Mouse (Mus musculus) adipocyte (in vitro differentiated cells): ENCODE results near the gene Ankrd23.

Experiments
- DNase-seq: peaks from one replicate; pipeline ENCODE4 v3.0.0-alpha.2; 2016; ENCODE audit warnings: low spot score

Gene Ankrd23

GRCm38 (mm10) chr1:36563632-36564031 is 26.9 kb upstream of the Ankrd23 start:
- no peak for DNase-seq

- DNase-seq: peak; percentile 69
These were observed 26.5 kb upstream of the Ankrd23 start for GRCm38 (mm10) chr1:36563197-36563596.

- no peak for DNase-seq
These were observed 25.7 kb upstream of the Ankrd23 start for GRCm38 (mm10) chr1:36562388-36562787.

GRCm38 (mm10) chr1:36560903-36561302 is 24.2 kb upstream of the Ankrd23 start:
- DNase-seq: no peak

- no peak for DNase-seq
These were observed 23.2 kb upstream of the Ankrd23 start for GRCm38 (mm10) chr1:36559888-36560287.

GRCm38 (mm10) chr1:36559256-36559655 is 22.6 kb upstream of the Ankrd23 start:
- no peak for DNase-seq

GRCm38 (mm10) chr1:36558031-36558993 is 21.6 kb upstream of the Ankrd23 start, which contains the start of gene Sema4c:
Sema4c (minus strand) TSS chr1:36558349.
- peak; percentile 41 for DNase-seq

GRCm38 (mm10) chr1:36557457-36558011 is 20.9 kb upstream of the Ankrd23 start:
- no peak for DNase-seq

- DNase-seq: peak; percentile 90
These were observed 20.1 kb upstream of the Ankrd23 start for GRCm38 (mm10) chr1:36556553-36557456.

- peak; percentile 27 for DNase-seq
These were observed 19.2 kb upstream of the Ankrd23 start for GRCm38 (mm10) chr1:36555798-36556395.

GRCm38 (mm10) chr1:36554633-36555399 is 18.1 kb upstream of the Ankrd23 start:
- DNase-seq: no peak

- no peak for DNase-seq
These were observed 15.8 kb upstream of the Ankrd23 start for GRCm38 (mm10) chr1:36552506-36552905.

- DNase-seq: no peak
These were observed 15.2 kb upstream of the Ankrd23 start for GRCm38 (mm10) chr1:36551904-36552303.

- DNase-seq: no peak
These were observed 13.6 kb upstream of the Ankrd23 start for GRCm38 (mm10) chr1:36550075-36550863.

- DNase-seq: no peak
These were observed 12.8 kb upstream of the Ankrd23 start for GRCm38 (mm10) chr1:36549491-36549890.

- no peak for DNase-seq
These were observed 12.1 kb upstream of the Ankrd23 start for GRCm38 (mm10) chr1:36548771-36549170.

GRCm38 (mm10) chr1:36547981-36548598 is 11.4 kb upstream of the Ankrd23 start:
- DNase-seq: peak; percentile 33

GRCm38 (mm10) chr1:36546888-36547471 is 10.3 kb upstream of the Ankrd23 start, which contains the start of gene Ankrd39:
Ankrd39 (minus strand) TSS chr1:36547445.
- peak; percentile 99 for DNase-seq
